Comparison of ENCODE assay signal across 20 mouse cellular contexts in genomic region chr4:153425961-153426656, GRCm38 (mm10). TPM values are rescaled to one million over a fixed set of nuclear protein-coding genes. Genes with fewer than 3 reads are reported as not detected.
DNase-seq lines count a peak whose midpoint lies in the region; ATAC-seq lines count a peak whose summit lies in the region.
"Had no signal": no experiment of that assay in that cellular context is flagged by ENCODE, and none has a peak within 500 bp of the region (broad histone marks: within the 10 kb centered on the region; RNA-seq: fewer than 3 reads in every experiment).

No protein-coding gene starts in this region.

- 0 out of 2 replicates have a peak overlapping the region, but pooled peaks have one; percentile 32 for H3K27ac ChIP-seq in kidney, embryonic 15.5 days
- peak overlapping the region; percentile 33; the same call in 1 of the 2 replicates for H3K27ac ChIP-seq in neural tube, embryonic 13.5 days (replicated peaks)
- H3K27ac ChIP-seq: embryonic facial prominence, embryonic 13.5 days; forebrain, embryonic 15.5 days; heart, embryonic 10.5 days had no signal

- H3K27me3 ChIP-seq in kidney, embryonic 15.5 days = no peaks in the 10 kb centered on the region
- H3K27me3 ChIP-seq in neural tube, embryonic 13.5 days = no peaks in the 10 kb centered on the region
- H3K27me3 ChIP-seq: forebrain, embryonic 15.5 days had no signal

- WGBS in kidney, embryonic 15.5 days = 50% methylated on average over 16 of the region's 16 CpGs
- 75% methylated on average over 16 of the region's 16 CpGs for WGBS in neural tube, embryonic 13.5 days

- peaks cover 10% of the 10 kb centered on the region for H3K4me1 ChIP-seq in kidney, embryonic 15.5 days
- peaks cover 38% of the 10 kb centered on the region for H3K4me1 ChIP-seq in neural tube, embryonic 13.5 days (replicated peaks)
- H3K4me1 ChIP-seq: embryonic facial prominence, embryonic 13.5 days; forebrain, embryonic 15.5 days; heart, embryonic 10.5 days had no signal

- H3K4me2 ChIP-seq in kidney, embryonic 15.5 days = no peak overlapping the region
- H3K4me2 ChIP-seq in neural tube, embryonic 13.5 days = no peak overlapping the region
- H3K4me2 ChIP-seq: embryonic facial prominence, embryonic 13.5 days; forebrain, embryonic 15.5 days had no signal

- no peaks in the 10 kb centered on the region; the same call in 1 of the 2 replicates for H3K36me3 ChIP-seq in kidney, embryonic 15.5 days
- peaks cover 20% of the 10 kb centered on the region for H3K36me3 ChIP-seq in neural tube, embryonic 13.5 days
- H3K36me3 ChIP-seq: embryonic facial prominence, embryonic 13.5 days; forebrain, embryonic 15.5 days; heart, embryonic 10.5 days had no signal

- 0 out of 2 replicates have a peak, but pooled peaks have one; percentile 42 for ATAC-seq in kidney, embryonic 15.5 days (replicated peaks; ENCODE audit: low FRiP score)
- no peak for ATAC-seq in neural tube, embryonic 13.5 days (ENCODE audit: low read depth)
- ATAC-seq: forebrain, embryonic 15.5 days; liver, postnatal 0 days had no signal

- no peak overlapping the region for H3K4me3 ChIP-seq in kidney, embryonic 15.5 days (replicated peaks)
- no peak overlapping the region for H3K4me3 ChIP-seq in neural tube, embryonic 13.5 days
- H3K4me3 ChIP-seq: embryonic facial prominence, embryonic 13.5 days; forebrain, embryonic 15.5 days; heart, embryonic 10.5 days had no signal

- no peak overlapping the region for H3K9ac ChIP-seq in kidney, embryonic 15.5 days
- H3K9ac ChIP-seq in neural tube, embryonic 13.5 days = no peak overlapping the region
- H3K9ac ChIP-seq: embryonic facial prominence, embryonic 13.5 days; forebrain, embryonic 15.5 days; liver, postnatal 0 days had no signal

- no peak for DNase-seq in kidney, adult 18-20 months
- DNase-seq in neural tube, embryonic 10.5 days (ENCODE audit: extremely low spot score, low spot score) = no peak
- DNase-seq in adrenal gland, postnatal 36 days = peak; percentile 45 to 69
- DNase-seq in heart, adult 8-10 months (ENCODE audit: low spot score) = no peak
- DNase-seq in cerebellum, postnatal 14 days = no peak
- DNase-seq: cerebellum, adult 9-10 months; gastrocnemius, postnatal 36 days; kidney, adult 2 months; liver; liver, postnatal 0 days; lung, postnatal 10 days; thymus, postnatal 25 days had no signal

- no peaks in the 10 kb centered on the region for H3K9me3 ChIP-seq in kidney, embryonic 15.5 days (replicated peaks)
- no peaks in the 10 kb centered on the region for H3K9me3 ChIP-seq in neural tube, embryonic 13.5 days
- H3K9me3 ChIP-seq: embryonic facial prominence, embryonic 13.5 days; forebrain, embryonic 15.5 days; heart, embryonic 10.5 days had no signal

RNA-seq across cellular contexts. Expression of gene Ajap1, which starts 56.5 kb away (rescaled TPM):
- polyA plus RNA-seq in kidney, embryonic 15.5 days (2015; fragmentation: Nextera tagmentation; extraction: Ambion mirVana) = 2.1 and 2.6 TPM in 2 replicates
- 27.0 and 27.1 TPM in 2 replicates for polyA plus RNA-seq in neural tube, embryonic 13.5 days (2015; fragmentation: Nextera tagmentation; extraction: Ambion mirVana)
- 1 to 10 TPM; 1.2 to 9.5 TPM for total RNA-seq in adrenal gland, postnatal 36 days (2021)
- total RNA-seq in heart, adult 8-10 months (2022) = under 1 TPM; 0.17 to 0.44 (median 0.20) TPM
- total RNA-seq: megakaryocyte progenitor cell, adult 5-6 weeks had no signal
- polyA plus RNA-seq: heart, postnatal 0 days; liver, postnatal 0 days; testis, adult 2 months had no signal

Comparison
In these comparisons a context has a peak if more than half of its experiments do, and no peak if none do; other contexts are left out.
1. DNase-seq: peak in adrenal gland, postnatal 36 days (2 of 2); none in kidney, adult 18-20 months (single experiment), neural tube, embryonic 10.5 days (single experiment), heart, adult 8-10 months (single experiment) and cerebellum, postnatal 14 days (0 of 2).